Mouse (Mus musculus): ENCODE results near the gene Adgre1.

DNA sequence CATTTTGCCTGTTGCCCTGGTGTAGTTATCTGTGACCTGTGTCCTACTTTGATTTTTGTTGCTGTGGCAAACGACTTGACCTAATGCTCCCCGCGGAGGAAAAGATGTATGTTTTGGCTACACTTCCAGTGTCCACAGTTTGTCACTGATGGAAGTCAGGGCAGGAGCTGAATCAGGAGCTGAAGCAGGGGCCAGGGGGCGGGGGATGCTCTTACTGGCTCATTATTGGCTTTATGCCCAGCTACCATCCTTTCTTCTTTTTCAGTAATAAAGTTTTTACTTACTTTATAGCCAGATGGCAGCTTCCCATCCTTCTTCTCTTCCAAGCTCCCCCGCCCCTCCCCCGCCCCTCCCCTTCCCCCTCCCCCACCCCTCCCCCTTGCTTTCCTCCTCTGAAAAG is 29.5 kb upstream of the Adgre1 start:
- TF ChIP-seq CTCF (IDR thresholded peaks at IDR 0.05; ENCODE audit: insufficient read depth, low read depth, low read length) (no peak), POLR2A (IDR thresholded peaks at IDR 0.05; ENCODE audit: insufficient read depth, low read depth, low read length) (no peak)

All from olfactory bulb, adult 2 months (tissue).